Mouse (Mus musculus) ES-CJ7 (cell line): ENCODE measurements at regions not wholly inside any gene's neighbourhood (a gene's known extent, or its start where the extent isn't known, plus 50 kb on each side); places are given as distances from the start of the nearest gene placed in this dataset.
A peak's percentile ranks its signal among the peaks of the same experiment; 100 is the strongest.

Experiments
- DNase-seq: peaks from one replicate; pipeline ENCODE4 v3.0.0; 2011; ENCODE audit warnings: low read depth, low spot score

- DNase-seq, result peak; percentile 89
These were observed 2140.3 kb upstream of the Cdh20 start for GRCm38 (mm10) chr1:102628061-102628460.

GRCm38 (mm10) chr1:102644379-102644778 lies 2123.9 kb upstream of the Cdh20 start:
- no peak for DNase-seq

- no peak for DNase-seq
These were observed 2080.8 kb upstream of the Cdh20 start for GRCm38 (mm10) chr1:102687367-102688070.

GRCm38 (mm10) chr1:102716459-102716858 lies 2051.9 kb upstream of the Cdh20 start:
- no peak for DNase-seq

- no peak for DNase-seq
These were observed 2034.3 kb upstream of the Cdh20 start for GRCm38 (mm10) chr1:102733991-102734390.

- no peak for DNase-seq
These were observed 2032.9 kb upstream of the Cdh20 start for GRCm38 (mm10) chr1:102735392-102735791.

- no peak for DNase-seq
These were observed 2010.4 kb upstream of the Cdh20 start for GRCm38 (mm10) chr1:102757941-102758340.
